Mouse (Mus musculus) bone marrow macrophage, adult 2 months (primary cell): ENCODE data around the gene Gm3629. TPM values are rescaled to one million over a fixed set of nuclear protein-coding genes. Genes with fewer than 3 reads are reported as not detected.
"Not testable (repeated sequence)": the region's sequence is repeated elsewhere in the genome, so short reads cannot be mapped to it uniquely, and the experiment has no call there.

Experiments used
- H3K27ac ChIP-seq: 2 replicates; pipeline ENCODE4 v1.5.1; 2012; ENCODE audit warnings: low read depth, low read length; ENCODE audit not compliant: insufficient read depth
- H3K4me1 ChIP-seq: 2 replicates; pipeline ENCODE4 v1.6.1; 2012; ENCODE audit warnings: low read length; ENCODE audit not compliant: control insufficient read depth, insufficient read depth
- H3K4me3 ChIP-seq: 2 replicates; pipeline ENCODE4 v1.5.1; 2012; ENCODE audit warnings: mild to moderate bottlenecking, low read length, moderate library complexity; ENCODE audit not compliant: insufficient read depth
- polyA plus RNA-seq: library from polyadenylated mRNA; stranded (reverse); fragments of >200 nt; gene quantifications from 2 replicates; pipeline ENCODE4 v1.2.4, GENCODE M21; 2012; ENCODE audit not compliant: missing spikeins, insufficient read depth, insufficient read length

The Gm3629 gene
- not detected in 2 replicates for polyA plus RNA-seq

DNA sequence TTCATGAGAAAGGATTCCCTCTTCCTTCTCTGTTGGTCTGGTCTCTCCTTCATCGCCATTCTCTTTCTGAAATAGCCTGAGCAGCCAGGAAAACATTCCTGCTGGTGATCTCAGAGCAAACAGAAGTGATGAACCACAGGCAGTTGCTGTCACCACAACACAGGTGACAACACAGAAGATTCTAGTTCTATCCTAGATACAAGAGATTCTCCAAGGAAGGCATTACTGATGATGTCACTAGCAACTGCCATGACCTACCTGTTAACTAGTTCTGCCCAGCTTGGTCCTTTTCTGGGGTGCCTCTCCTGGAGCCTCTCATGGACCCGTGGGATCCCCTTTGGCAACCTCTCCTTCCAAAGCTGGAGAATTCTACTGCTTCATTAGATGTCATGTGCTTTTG, at the start of gene Gm3629:
TSS of gene Gm3629 (minus strand) at position 101 of the 400 bp plus-strand sequence.
- H3K4me3 ChIP-seq, H3K4me1 ChIP-seq: not testable (repeated sequence)

DNA sequence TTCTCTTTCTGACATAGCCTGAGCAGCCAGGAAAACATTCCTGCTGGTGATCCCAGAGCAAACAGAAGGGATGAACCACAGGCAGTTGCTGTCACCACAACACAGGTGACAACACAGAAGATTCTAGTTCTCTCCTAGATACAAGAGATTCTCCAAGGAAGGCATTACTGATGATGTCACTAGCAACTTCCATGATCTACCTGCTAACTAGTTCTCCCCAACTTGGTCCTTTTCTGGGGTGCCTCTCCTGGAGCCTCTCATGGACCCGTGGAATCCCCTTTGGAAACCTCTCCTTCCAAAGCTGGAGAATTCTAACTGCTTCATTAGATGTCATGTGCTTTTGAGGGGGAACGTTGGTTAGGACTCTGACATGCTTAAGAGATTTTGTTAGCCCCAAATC, 31.9 kb upstream of the Gm3629 start, which contains the start of gene Gm3460:
TSS of gene Gm3460 (minus strand) at position 101 of the 400 bp plus-strand sequence.
- H3K27ac ChIP-seq, H3K4me3 ChIP-seq, H3K4me1 ChIP-seq: not testable (repeated sequence)

More for the DNA sequence above, at the start of gene Gm3629:
- not testable (repeated sequence) for H3K27ac ChIP-seq

DNA sequence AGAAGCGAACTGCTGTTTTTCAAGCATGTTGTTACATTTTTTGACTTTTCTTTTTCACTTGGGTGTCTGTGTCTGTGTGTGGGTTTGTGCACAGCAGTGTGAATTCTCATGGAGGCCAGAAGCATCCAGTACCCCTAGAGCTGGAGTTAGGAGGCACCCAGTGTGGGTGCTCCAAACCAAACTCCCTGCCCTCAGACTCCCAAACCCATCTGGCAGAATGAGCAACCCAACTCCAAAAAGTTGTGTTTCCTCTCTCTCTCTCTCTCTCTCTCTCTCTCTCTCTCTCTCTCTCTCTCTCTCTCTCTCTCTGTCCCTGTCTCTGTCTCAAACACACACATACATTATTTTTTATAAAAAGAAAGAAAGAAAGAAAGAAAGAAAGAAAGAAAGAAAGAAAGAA, 16.0 kb upstream of the Gm3629 start:
- not testable (repeated sequence) for H3K4me3 ChIP-seq, H3K4me1 ChIP-seq, H3K27ac ChIP-seq

DNA sequence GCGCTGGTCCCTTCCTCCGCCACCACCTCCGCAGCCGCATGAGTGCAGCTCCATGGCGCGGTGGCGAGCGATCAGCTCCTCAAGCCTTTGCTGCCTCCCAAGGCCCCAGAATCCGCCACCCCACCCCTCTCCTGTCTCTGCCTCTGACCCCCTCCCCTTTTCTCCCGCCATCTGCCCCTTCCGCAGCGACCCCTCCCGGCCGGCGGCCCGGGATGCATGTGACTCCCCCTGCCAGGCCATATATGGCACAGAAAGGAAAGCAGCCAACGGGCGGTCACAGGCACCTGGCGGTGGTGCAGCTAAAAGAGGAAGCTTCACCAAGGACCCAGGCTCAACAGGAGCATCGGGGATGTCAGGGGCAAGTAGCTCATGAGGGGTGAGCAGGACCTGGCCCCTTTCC, 14.6 kb upstream of the Gm3629 start:
- H3K4me1 ChIP-seq, H3K27ac ChIP-seq, H3K4me3 ChIP-seq: not testable (repeated sequence)

DNA sequence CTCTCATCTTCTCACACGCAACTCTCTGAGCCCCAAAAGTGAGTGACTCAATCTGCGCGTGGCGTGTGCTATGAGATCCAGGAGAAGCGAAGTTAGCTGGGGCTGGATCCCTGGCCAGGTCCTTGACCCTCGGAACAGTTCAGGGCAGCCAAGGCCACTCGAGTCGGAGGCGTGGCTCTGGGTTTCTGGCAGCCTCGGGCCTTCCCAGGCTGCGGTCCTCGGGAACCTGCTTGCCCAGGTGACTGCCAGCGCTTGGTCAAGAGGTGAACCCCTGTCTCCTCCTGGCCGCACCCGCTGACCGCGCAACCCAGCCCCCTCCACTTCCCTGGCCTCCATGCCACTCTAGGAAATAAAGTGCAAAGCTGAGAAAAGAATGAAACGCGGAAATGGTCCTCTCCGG, 14.1 kb upstream of the Gm3629 start:
- not testable (repeated sequence) for H3K27ac ChIP-seq, H3K4me3 ChIP-seq, H3K4me1 ChIP-seq

DNA sequence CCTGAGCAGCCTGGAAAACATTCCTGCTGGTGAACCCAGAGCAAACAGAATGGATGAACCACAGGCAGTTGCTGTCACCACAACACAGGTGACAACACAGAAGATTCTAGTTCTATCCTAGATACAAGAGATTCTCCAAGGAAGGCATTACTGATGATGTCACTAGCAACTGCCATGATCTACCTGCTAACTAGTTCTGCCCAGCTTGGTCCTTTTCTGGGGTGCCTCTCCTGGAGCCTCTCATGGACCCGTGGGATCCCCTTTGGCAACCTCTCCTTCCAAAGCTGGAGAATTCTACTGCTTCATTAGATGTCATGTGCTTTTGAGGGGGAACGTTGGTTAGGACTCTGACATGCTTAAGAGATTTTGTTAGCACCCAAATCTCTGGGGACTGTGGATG, 53.2 kb downstream of the Gm3629 start, which contains the start of gene Gm8356:
TSS of gene Gm8356 (minus strand) at position 101 of the 400 bp plus-strand sequence.
- H3K27ac ChIP-seq, H3K4me1 ChIP-seq, H3K4me3 ChIP-seq: not testable (repeated sequence)

Other genes starting within 250 kb of the Gm3629 start
- not detected in 2 replicates for gene Gm3618, start 246.9 kb downstream of the Gm3629 start, polyA plus RNA-seq
- not detected in 2 replicates for gene Gm16440, start 200.3 kb downstream of the Gm3629 start, polyA plus RNA-seq
- not detected in 2 replicates for gene Gm3591, start 178.1 kb downstream of the Gm3629 start, polyA plus RNA-seq
- not detected in 2 replicates for gene Gm3594, start 146.0 kb downstream of the Gm3629 start, polyA plus RNA-seq
- not detected in 2 replicates for gene Gm8356, start 53.3 kb downstream of the Gm3629 start, polyA plus RNA-seq
- gene Gm3460, start 31.8 kb upstream of the Gm3629 start, polyA plus RNA-seq = not detected in 2 replicates
- not detected in 2 replicates for gene Gm10251, start 93.6 kb upstream of the Gm3629 start, polyA plus RNA-seq
- gene Gm8050, start 129.6 kb upstream of the Gm3629 start, polyA plus RNA-seq = not detected in 2 replicates
- gene Gm3636, start 151.7 kb upstream of the Gm3629 start, polyA plus RNA-seq = not detected in 2 replicates
- gene Gm8362, start 183.8 kb upstream of the Gm3629 start, polyA plus RNA-seq = not detected in 2 replicates
- not detected in 2 replicates for gene Gm3642, start 249.7 kb upstream of the Gm3629 start, polyA plus RNA-seq